Mouse (Mus musculus) kidney, postnatal 14 days (tissue): ENCODE data around the gene Wfs1.
A peak's percentile ranks its signal among the peaks of the same experiment; 100 is the strongest.
"Not testable (repeated sequence)": the region's sequence is repeated elsewhere in the genome, so short reads cannot be mapped to it uniquely, and the experiment has no call there.

Experiments
- DNase-seq: peaks from one replicate; pipeline ENCODE4 v3.0.0; 2022; ENCODE audit warnings: mixed read lengths

The Wfs1 gene

GRCm38 (mm10) chr5:36988781-36989624 lies at the start of gene Wfs1:
TSS of gene Wfs1 (minus strand) at chr5:36989205.
- DNase-seq: peak; percentile 99

GRCm38 (mm10) chr5:37036884-37037283 lies 47.9 kb upstream of the Wfs1 start:
- DNase-seq: no peak

DNA sequence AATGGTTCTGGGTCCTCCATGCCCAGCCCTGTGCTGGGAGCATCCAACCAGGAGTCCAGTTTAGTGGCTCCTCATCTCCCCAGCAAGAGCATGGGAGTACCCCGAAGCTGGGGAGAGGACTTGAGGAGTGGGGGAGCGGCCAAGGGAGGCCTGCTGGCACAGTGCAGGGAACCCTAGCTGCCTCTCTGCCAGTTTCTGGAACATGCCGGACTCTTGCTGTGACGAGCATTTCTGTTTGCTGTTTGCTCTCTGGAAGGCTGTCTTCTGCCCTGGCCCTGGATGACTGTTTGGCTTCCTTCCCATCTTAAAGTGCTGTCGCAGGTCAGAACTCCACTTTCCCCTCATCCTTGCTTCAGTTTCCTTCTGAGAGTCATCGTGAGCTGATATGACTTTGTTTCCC lies 46.9 kb upstream of the Wfs1 start:
- DNase-seq: no peak

DNA sequence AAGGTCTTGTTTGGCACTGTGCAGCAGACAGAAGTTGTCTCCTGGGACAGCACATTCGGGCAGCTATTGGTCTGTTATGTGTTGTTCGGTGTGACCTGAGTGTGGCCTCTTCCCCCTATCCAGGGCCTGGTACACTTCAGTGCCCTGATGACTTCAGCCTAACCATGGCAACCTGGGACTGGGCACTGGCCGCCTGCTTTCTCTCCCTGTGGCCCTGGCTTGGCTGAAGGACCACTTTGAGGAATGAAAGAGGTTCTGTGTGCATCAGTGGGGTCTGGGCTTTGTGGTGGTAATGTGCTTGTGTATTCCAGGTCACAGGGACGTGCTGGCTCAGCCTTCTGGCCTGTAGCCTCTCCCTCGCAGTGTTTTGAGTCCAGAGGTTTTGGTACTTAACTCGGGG lies 46.2 kb upstream of the Wfs1 start:
- no peak for DNase-seq

DNA sequence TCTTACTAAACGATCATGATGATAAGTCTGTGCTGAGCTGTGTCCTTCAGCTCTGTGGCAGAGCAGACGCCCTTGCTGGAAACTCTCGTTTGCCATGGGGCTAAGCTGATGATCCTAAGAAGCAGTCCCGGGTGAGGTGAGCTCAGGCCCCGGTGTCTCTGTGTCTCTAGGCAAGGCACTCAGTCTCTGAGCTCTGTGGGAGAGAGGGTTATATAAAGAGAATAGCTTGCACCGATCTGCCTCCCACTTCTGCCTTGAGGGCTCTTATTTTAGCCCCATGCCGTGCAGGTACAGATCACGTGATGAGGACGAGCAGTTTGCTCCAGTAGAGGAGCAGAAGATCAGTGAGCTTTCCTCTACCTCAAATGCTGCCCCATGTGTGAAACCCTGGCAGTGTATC lies 41.7 kb upstream of the Wfs1 start:
- no peak for DNase-seq

DNA sequence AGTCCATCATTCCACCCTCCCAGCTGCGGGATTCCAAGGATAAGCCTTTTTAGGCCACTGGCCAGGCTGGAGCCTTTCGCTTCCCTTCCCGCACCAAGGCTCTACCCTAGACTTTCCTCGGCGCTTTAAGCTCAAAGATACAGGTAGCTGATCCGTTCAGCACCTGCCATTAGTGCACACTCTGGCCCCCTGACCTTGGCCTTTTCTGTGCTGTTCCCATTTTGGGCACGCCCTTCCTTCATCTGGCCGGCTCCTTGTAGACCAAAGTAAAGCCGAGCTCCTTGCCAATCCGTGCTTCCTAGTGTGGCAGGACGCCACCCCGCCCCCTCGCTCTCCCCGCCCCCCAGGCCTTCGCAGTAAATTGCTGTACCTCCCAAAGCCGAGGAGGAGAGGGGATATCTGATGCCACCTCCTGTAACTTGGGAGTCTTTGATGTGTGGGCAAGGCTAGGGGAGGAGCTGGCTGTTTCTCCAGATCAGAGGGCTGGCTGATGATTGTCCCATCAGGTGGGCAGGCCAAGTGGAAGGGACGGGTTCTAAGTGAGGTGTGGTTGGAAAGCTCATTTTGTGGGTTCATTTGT lies 40.4 kb upstream of the Wfs1 start:
- DNase-seq: no peak

- DNase-seq: peak; percentile 5
These were observed 39.7 kb upstream of the Wfs1 start for GRCm38 (mm10) chr5:37028486-37029311.

DNA sequence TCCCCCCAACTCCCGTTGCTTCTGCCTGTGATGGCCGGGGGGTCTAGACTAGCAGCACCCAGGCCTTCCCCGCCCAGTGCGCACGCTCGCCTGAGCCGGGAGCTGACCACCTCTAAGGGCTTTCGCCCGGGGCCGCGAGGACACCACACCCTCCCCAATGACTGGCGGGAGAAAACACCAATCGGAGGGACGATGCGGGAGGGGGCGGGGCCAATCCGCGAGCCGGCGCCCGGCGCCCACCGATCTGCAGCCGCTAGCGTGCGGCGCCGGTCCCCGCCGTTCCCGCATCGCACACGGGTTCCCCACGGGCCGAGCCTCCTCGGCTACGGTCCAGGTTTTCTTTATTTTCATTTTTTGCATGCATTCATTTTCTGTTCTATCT lies 39.1 kb upstream of the Wfs1 start:
- DNase-seq: peak; percentile 71

DNA sequence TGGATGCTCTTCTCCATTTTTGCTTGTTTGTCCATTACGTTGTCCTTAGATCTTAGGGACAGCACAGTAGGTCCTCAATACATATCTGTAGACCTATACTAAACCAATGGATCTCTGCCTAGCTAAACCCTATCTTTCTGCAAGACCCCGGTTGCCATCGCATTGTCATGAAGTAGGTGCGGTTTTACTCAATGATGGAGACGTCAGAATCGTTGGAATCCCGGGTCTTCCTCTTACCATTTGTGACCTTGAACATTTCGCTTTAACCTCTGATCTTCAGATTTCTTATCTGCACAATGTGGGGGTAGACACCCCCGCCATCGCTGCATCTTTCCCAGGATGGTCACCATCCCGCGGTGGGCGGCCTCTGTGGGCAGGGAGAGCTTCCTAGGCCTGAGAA lies 38.7 kb upstream of the Wfs1 start:
- DNase-seq: no peak

DNA sequence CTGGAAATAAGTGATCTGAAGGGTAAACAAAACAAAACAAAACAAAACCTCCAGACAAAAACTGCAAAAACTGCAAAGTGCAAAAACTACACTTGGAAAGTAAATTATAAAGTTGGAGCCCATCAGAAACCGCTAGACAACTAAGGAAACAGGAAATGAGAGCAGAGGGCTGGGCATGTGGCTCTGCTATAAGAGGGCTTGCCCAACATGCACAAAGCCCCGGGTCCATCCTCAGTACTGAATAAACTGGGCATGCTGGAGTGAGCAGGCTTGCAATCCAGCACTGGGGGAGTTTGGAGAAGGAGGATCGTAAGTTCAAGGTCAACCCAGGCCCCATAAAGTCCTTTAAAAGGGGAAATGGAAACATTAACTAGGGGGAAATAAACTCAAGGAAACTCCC lies 28.2 kb upstream of the Wfs1 start:
- no peak for DNase-seq

- peak; percentile 48 for DNase-seq
These were observed 26.8 kb upstream of the Wfs1 start for GRCm38 (mm10) chr5:37015612-37016310.

GRCm38 (mm10) chr5:37010666-37011317 lies 21.8 kb upstream of the Wfs1 start:
- no peak for DNase-seq

DNA sequence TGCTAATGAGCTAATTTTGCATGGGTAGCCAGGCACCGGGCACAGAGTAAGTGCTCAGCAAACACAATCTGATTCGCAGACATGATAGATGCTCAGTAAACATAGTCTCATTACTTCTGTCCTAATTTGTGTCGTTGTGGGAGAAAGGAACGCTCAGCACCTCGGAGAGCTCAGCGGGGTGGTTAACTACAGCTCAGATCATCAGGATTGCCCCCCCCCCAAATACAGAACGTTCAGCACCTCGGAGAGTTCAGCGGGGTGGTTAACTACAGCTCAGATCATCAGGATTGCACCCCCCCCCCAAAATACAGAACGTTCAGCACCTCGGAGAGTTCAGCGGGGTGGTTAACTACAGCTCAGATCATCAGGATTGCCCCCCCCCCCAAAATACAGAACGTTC lies 20.8 kb upstream of the Wfs1 start:
- not testable (repeated sequence) for DNase-seq

DNA sequence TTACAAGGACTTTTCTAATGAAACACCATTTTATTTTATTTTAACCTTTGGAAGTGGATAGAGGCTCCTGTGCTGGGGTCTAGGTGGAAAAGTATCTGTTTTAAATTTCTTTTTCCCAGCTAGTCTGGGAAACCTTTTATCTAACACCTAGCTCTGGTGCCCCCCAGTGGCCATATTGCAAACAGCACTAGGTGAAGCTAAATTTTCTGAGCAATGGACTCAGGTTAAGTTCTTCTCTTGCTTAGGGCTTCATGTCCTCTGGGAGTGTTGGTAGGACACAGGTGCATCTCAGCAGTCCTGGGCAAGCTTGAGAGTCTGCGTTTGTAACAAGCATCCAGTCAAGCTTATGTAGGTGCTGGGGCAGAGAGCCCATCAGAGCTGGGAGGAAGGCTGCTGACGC lies 13.0 kb upstream of the Wfs1 start:
- DNase-seq: peak; percentile 67

DNA sequence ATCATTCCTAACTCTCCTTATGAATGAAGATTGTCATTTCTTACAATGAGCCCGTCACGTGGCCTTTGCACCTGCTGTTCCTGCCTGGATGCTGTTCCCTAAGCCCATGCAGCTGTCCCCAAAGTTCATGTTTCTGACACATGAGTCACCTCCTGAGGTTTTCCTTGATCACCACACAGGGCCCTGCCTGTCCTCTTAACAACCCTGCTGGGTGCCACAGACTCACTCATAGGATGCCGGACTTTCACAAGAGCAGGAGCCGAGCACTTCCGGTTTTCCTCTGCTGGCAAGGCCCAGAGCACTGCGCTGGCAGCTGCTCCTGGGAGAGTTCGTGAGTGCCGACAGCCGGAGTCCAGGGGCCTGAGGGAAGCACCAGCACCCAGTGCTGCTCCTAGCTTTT lies 12.0 kb upstream of the Wfs1 start:
- DNase-seq: no peak

GRCm38 (mm10) chr5:36997996-36998395 lies 9.0 kb upstream of the Wfs1 start:
- DNase-seq: no peak

- no peak for DNase-seq
These were observed 7.4 kb upstream of the Wfs1 start for GRCm38 (mm10) chr5:36996410-36996809.

DNA sequence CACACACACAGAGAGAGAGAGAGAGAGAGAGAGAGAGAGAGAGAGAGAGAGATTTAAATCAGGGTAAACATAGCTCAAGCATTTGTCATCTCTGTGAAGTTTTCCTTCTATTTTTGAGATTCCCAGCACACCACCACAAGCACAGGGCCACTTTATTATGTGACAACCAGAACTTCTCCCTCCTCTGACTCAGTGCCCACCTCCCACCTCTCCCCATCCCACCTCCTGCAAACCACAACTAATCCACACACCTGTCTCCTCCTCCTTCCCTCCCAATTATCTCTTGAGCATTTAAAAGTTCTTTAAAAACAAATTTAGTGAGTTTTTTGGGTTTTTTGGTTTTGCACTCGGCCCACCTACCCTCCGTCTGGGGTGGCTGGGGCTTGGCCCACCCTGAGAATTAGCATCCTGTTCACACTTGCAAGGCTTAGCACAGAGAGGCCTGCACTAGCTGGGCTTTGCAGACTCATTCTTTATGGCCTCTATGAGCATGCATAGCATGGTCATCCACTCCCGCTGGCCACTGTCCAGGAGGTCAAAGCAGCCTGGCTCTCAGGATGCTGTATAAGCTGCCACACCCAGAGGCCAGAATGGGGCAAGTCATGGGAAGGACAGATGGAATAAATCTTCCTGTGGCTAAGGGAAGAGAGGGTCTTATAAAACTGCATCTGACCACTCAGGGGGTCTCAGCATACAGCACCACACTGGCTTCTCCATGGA lies 1.8 kb upstream of the Wfs1 start:
- DNase-seq: no peak

- DNase-seq: no peak
These were observed 1.2 kb upstream of the Wfs1 start for GRCm38 (mm10) chr5:36990196-36990595.

- DNase-seq: no peak
These were observed 596 bp upstream of the Wfs1 start for GRCm38 (mm10) chr5:36989625-36989977.

GRCm38 (mm10) chr5:36988124-36988780 lies 753 bp downstream of the Wfs1 start:
- no peak for DNase-seq
